Mouse (Mus musculus) gonadal fat pad, adult 2 months (tissue): ENCODE measurements around the gene Mgat5. TPM values are rescaled to one million over a fixed set of nuclear protein-coding genes. Genes with fewer than 3 reads are reported as not detected.

Experiments used
- DNase-seq: peaks from one replicate; pipeline ENCODE4 v3.0.0-alpha.2; 2012; ENCODE audit warnings: low read depth
- polyA plus RNA-seq: library from polyadenylated mRNA; depleted of rRNA; stranded (reverse); fragments of >200 nt; gene quantifications from 2 replicates; pipeline ENCODE4 v1.2.3, GENCODE M21; 2012

The Mgat5 gene
- polyA plus RNA-seq, 1 experiment, result 5.6 TPM

DNA sequence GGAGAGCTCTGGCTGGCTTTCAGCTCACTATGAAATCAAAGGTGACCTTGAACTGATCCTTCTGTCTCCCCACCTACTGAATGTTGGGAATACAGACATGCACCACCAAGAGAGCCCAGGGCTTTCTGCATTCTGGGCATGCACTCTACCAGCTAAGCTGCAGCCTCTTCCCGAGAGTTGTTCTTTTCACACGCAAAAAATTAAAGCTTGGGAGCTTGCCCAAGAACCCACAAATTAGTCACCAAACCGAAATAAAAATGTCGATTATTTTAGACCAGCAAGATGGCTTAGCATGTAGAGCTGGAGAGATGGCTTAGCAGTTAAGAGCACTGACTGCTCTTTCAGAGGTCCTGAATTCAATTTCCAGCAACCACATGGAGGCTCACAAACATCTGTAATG lies 230.0 kb downstream of the Mgat5 start:
- DNase-seq, result no peak

- DNase-seq, result no peak
Measured at GRCm38 (mm10) chr1:127437091-127437490, 232.3 kb downstream of the Mgat5 start.

DNA sequence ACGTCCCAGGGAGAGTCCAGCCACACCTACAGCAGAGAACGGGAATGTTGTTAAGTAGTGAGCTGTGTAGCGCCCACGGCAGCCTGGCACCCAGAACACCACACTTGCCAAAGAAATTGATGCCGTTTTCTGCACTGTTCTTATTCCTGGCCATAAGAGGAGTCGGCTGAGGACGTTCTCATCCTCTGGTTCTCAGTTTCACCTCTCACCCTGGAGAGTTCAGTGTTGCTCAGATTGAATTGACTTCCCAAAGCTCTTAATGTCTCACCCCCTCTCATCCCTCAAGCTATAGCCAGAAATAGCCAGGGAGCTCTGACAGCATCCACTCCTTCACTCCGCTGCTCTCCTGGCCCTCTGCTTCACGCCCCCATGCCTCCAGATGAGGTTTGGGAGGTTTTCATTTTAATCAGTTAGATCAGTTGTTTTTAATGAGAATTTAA lies 234.7 kb downstream of the Mgat5 start:
- no peak for DNase-seq

DNA sequence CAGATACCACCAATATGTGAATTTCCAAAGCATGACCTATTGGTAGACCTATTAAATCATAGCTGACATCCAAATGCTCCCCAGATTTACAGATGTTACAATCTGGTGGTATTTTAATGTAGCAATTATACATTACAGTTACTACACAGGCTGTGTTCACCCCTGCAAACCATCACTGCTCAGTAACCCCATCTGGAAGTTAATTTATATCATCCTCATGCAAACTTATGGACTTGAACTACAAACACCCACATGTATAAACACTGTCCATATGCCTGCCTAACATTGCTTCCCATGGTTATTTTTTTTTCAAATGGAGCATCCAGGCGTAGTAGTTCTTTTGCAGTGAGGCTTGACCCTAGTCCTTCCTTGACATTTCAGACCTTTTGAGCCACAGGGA lies 236.2 kb downstream of the Mgat5 start:
- no peak for DNase-seq

- no peak for DNase-seq
Measured at GRCm38 (mm10) chr1:127441736-127442135, 236.9 kb downstream of the Mgat5 start.

DNA sequence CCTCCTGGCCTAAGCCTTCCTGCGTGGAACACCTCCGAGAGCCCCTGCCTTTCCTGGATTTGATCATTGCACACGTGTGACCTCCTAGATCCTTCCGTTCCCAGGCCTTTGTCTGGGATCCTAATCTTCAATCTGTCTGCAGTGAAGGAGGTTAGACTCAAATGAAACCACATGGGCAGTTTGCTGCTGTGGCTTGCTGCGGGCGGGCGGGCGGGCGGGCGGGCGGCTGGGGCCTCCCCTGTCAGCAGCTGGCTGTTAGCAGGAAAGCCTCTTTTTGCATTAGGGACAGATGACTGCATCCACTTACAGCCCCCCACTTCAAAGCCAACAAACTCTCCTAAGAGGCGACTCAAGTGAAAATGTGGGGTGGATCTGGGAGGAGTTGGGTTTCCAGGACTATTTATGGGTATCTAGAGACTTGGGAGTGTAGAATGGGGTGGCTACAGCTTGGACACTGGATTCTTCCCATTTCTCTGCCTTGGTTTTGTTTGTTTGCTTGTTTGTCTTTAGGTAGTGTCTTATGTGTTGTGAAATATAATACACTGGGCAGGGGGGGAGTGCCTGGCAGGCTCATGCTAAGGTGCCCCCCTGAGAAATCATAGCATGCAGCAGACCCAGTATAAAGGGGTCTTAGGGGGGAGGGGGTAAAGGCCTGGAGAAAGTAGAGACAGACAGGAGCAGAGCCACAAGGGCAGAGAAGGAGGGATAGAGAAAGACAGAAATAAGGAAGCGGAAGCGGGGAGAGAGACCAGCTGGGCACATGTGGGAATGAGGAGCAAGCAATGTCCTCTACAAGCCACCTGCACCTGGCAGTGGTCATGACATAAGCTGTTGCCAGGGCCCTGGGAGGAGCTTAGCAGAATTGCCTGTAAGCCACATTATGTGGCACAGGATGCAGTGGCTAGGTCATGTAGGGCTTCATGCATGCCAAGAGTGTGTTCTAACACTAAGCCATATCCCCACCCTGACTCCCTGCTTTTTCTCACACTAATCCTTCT lies 238.4 kb downstream of the Mgat5 start:
- no peak for DNase-seq

GRCm38 (mm10) chr1:127444836-127445485 lies 240.1 kb downstream of the Mgat5 start:
- DNase-seq, result no peak

- no peak for DNase-seq
Measured at GRCm38 (mm10) chr1:127453397-127453796, 248.6 kb downstream of the Mgat5 start.

DNA sequence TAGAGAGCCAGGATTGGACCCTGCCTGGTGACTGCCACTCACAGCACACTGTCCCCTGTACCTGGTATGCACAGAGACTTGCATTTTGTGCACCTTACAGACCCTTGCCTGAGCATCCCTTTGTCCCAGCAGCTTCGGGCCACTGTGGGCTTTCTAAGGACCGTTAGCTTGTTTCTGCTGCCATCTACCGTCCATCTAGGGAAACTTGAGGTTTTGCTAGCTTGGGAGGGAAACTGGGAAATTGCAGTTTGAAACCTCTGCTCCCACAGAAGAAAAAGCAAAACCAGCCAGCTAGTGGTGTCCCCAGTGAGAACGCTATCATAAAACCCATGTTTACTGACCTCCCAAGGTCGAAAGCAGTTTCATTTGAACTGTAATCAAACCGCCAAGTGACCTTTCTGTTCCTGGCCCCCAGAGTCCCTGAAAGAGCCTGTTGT lies 254.2 kb downstream of the Mgat5 start:
- DNase-seq, result no peak

- DNase-seq, result no peak
Measured at GRCm38 (mm10) chr1:127459576-127459975, 254.8 kb downstream of the Mgat5 start.

GRCm38 (mm10) chr1:127461017-127461416 lies 256.2 kb downstream of the Mgat5 start:
- DNase-seq, result no peak

DNA sequence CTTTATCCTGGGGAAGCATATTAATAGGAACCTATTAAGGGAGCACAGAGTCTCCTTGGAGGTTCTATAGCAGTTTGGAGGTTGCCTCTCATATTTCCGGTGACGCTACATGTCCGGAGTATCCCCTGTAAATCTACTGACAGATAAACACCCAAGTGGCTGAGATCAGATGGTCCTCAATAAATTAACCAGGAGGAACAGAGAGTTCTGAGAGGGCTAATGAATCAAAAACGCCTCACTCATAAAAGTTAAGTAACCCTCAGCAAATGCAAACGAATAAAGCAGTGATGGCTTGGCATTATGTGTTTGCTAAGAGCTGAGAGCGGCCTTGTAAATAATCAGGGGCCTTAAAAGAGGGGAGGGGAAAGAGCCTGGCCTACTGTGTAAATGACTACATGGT lies 259.2 kb downstream of the Mgat5 start:
- no peak for DNase-seq

DNA sequence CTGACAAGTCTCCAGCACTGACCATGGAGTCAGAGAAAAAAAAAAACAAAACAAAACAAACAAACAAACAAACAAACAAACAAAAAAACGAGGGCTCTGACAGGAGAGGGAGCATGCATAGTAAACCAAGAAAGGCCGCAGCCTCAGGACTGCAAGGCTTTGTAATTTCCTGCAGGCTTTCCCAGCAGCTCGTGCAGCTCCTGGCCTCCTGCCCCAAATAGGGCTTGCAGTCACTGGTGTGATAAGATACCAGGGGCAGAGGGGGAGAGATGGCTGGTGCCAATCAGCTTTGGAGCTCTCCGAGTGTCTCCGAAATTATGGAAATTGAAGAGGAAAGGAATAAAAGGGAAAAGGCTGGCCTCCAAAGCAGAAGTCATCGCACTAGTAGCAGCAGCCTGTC lies 260.5 kb downstream of the Mgat5 start:
- no peak for DNase-seq

GRCm38 (mm10) chr1:127467238-127467637 lies 262.4 kb downstream of the Mgat5 start:
- DNase-seq, result no peak

- no peak for DNase-seq
Measured at GRCm38 (mm10) chr1:127470175-127470574, 265.4 kb downstream of the Mgat5 start.

DNA sequence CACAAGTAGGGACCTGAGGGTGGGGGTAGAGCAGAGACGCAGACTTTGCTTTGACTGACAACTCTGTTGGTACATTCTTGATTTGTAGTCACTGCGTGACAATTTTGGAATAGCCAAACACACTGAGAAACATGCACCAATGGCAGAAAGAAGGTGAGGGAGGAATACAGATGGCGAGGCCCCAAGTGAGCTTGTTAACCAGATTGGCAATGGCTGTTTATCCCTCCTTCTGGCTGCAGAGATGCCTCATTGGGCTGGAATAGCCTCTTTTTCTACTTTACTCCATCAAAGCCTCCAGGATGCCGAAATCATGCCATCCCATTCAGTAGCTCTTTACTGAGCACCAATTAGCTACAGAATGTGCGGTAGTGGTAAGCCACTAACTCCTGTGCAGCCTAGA lies 270.9 kb downstream of the Mgat5 start:
- DNase-seq, result no peak

GRCm38 (mm10) chr1:127482911-127483310 lies 278.1 kb downstream of the Mgat5 start:
- no peak for DNase-seq

DNA sequence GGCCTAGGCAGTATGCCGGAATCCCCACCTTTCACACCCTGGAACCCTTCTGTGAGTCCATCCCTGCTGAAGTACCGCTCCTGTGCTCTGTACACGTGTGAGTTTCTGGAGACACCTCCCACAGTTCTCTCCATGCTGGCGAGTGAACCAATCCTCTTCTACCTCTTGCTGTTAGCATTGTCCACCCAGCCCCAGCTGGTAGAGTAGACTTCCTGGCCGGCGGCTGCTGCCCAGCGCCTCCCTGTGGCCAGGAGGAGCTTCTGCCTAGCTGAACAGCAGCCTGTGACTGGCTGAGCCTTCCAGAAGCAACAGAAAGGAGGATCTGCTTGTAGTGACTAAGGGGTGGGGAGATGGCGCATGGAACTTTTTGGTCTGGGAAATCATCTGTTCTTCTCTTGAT lies 279.4 kb downstream of the Mgat5 start:
- no peak for DNase-seq

DNA sequence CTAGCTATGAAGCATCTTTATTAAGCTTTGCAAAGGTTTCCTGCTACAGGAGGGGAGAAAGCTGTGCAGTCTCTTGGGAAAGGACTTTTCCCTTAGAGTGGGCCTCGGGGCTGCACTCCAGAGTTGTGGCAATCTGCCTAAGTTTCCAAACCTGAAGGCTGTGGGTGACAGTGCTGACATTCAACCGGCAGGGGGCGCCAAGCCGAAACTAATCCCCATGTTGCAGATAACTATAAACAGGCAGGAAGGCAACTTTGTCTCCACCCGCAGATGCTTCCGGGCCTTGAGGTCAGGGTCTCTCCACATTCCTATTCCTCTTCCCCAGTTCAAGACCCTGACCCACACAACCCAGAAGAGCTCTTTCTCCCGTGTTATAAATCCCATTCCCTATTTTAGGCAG lies 280.0 kb downstream of the Mgat5 start:
- no peak for DNase-seq

DNA sequence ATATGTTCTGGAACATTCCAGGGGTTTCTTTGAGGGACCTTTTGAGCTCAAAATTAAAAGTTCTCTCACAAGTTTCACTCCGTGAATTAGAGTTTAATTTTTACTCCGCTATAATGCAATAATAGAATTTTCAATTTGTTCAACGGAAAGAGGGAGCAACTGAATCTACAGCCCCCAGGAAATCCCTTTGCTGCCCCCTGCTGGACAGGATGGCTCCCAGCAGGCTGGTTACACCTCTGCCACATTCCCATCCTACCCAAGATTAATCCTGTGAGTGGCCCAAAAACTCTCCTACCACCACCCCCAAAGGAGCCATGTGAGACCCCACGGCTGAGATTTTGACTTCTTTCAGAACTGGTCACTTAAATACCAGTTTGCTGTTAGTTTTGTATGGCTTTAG lies 282.3 kb downstream of the Mgat5 start:
- no peak for DNase-seq

- no peak for DNase-seq
Measured at GRCm38 (mm10) chr1:127496737-127497543, 292.1 kb downstream of the Mgat5 start.

DNA sequence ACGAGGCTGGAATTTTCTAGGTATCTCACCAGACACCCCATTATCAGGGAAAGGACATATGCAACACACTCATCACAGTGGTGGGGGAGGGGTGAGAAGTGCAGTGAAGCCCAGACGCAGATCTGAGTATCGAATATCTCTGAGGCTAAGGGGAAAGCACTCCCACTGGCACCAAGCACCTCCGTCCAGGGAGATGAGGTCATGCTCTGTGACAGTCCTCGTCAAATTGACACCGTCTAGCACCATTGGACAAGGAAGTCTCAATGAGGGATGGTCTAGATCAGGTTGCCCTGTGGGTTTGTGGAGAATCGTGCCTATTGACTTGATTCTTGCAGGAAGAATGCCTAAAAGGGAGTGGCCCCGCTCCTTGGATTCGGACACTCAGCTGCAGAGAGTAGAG lies 293.9 kb downstream of the Mgat5 start:
- DNase-seq, result no peak
